ENCODE assay signal across 12 mouse cellular contexts in the genomic region with DNA sequence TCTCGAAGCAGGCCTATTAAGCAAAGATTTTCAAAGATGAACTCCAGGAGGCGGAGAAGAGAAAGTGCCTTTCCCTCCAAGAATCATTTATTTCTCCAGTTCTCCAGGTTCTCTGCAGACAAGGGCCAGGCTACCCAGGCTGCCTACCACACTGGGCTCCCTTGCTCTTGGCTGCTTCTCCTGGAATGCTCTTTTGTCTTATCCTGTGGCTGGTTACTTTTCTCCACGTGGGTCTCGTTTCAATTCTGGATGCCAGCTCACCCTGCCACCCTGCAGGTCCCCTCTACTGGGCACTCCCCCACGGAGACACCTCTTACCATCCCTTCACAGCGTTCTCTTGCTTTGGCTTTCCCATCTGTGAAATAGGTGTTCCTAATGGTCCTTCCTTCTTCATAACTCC.
DNase-seq lines count a peak whose midpoint lies in the region; ATAC-seq and TF ChIP-seq lines count a peak whose summit lies in the region.
"Had no signal": no experiment of that assay in that cellular context is flagged by ENCODE, and none has a peak within 500 bp of the region (broad histone marks: within the 10 kb centered on the region; RNA-seq: fewer than 3 reads in every experiment).

No protein-coding gene starts in this region.

- no peaks in the 10 kb centered on the region for H3K27me3 ChIP-seq in forebrain, embryonic 10.5 days (ENCODE audit: poor library complexity, severe bottlenecking)
- no peaks in the 10 kb centered on the region for H3K27me3 ChIP-seq in forebrain, embryonic 11.5 days (ENCODE audit: control insufficient read depth, insufficient read depth, low read length)
- H3K27me3 ChIP-seq in hindbrain, embryonic 16.5 days (replicated peaks; ENCODE audit: control insufficient read depth, insufficient read depth, low read length), result no peaks in the 10 kb centered on the region
- H3K27me3 ChIP-seq in hindbrain, embryonic 11.5 days (ENCODE audit: control insufficient read depth, insufficient read depth, low read length), result no peaks in the 10 kb centered on the region
- H3K27me3 ChIP-seq in limb, embryonic 11.5 days (ENCODE audit: control insufficient read depth, insufficient read depth, low read length), result no peaks in the 10 kb centered on the region
- no peaks in the 10 kb centered on the region for H3K27me3 ChIP-seq in stomach, postnatal 0 days (ENCODE audit: control insufficient read depth, insufficient read depth, low read length)
- H3K27me3 ChIP-seq: lung, embryonic 15.5 days had no signal

- H3K9me3 ChIP-seq in forebrain, embryonic 10.5 days, result no peaks in the 10 kb centered on the region
- no peaks in the 10 kb centered on the region for H3K9me3 ChIP-seq in forebrain, embryonic 11.5 days (ENCODE audit: control insufficient read depth, low read length)
- no peaks in the 10 kb centered on the region for H3K9me3 ChIP-seq in hindbrain, embryonic 16.5 days (ENCODE audit: control insufficient read depth, low read length)
- H3K9me3 ChIP-seq in hindbrain, embryonic 11.5 days (ENCODE audit: control insufficient read depth, low read length), result no peaks in the 10 kb centered on the region
- no peaks in the 10 kb centered on the region for H3K9me3 ChIP-seq in limb, embryonic 11.5 days (ENCODE audit: control insufficient read depth, low read length)
- no peaks in the 10 kb centered on the region for H3K9me3 ChIP-seq in stomach, postnatal 0 days (ENCODE audit: control insufficient read depth, low read length)
- H3K9me3 ChIP-seq: lung, embryonic 15.5 days had no signal

- H3K4me1 ChIP-seq in forebrain, embryonic 10.5 days, result peaks cover 25% of the 10 kb centered on the region
- peaks cover 3% of the 10 kb centered on the region; the same call in 1 of the 2 replicates for H3K4me1 ChIP-seq in forebrain, embryonic 11.5 days (replicated peaks; ENCODE audit: control insufficient read depth, insufficient read depth, low read length)
- peaks cover 12% of the 10 kb centered on the region for H3K4me1 ChIP-seq in hindbrain, embryonic 16.5 days (ENCODE audit: control insufficient read depth, insufficient read depth, low read depth, low read length)
- H3K4me1 ChIP-seq in hindbrain, embryonic 11.5 days (replicated peaks; ENCODE audit: control insufficient read depth, insufficient read depth, low read length), result no peaks in the 10 kb centered on the region
- peaks cover 10% of the 10 kb centered on the region; the same call in 1 of the 2 replicates for H3K4me1 ChIP-seq in limb, embryonic 11.5 days (ENCODE audit: control insufficient read depth, insufficient read depth, low read length)
- H3K4me1 ChIP-seq in stomach, postnatal 0 days (replicated peaks; ENCODE audit: control insufficient read depth, insufficient read depth), result no peaks in the 10 kb centered on the region
- H3K4me1 ChIP-seq: lung, embryonic 15.5 days had no signal

- H3K4me3 ChIP-seq in forebrain, embryonic 10.5 days, result no peak overlapping the region
- no peak overlapping the region for H3K4me3 ChIP-seq in forebrain, embryonic 11.5 days (ENCODE audit: low read depth, low read length)
- no peak overlapping the region for H3K4me3 ChIP-seq in hindbrain, embryonic 16.5 days (ENCODE audit: low read length)
- H3K4me3 ChIP-seq in hindbrain, embryonic 11.5 days (ENCODE audit: low read depth, low read length), result no peak overlapping the region
- no peak overlapping the region for H3K4me3 ChIP-seq in limb, embryonic 11.5 days (ENCODE audit: low read depth, low read length)
- H3K4me3 ChIP-seq in stomach, postnatal 0 days (ENCODE audit: low read depth, low read length), result no peak overlapping the region
- H3K4me3 ChIP-seq: lung, embryonic 15.5 days had no signal

- TF ChIP-seq CTCF in stomach, postnatal 0 days (IDR thresholded peaks at IDR 0.05; ENCODE audit: low read depth), result no peak

- 68% methylated on average over 6 of the region's 6 CpGs for WGBS in forebrain, embryonic 10.5 days
- 62% methylated on average over 6 of the region's 6 CpGs for WGBS in forebrain, embryonic 11.5 days
- WGBS in hindbrain, embryonic 16.5 days, result 50% methylated on average over 6 of the region's 6 CpGs
- WGBS in hindbrain, embryonic 11.5 days, result 70% methylated on average over 6 of the region's 6 CpGs
- WGBS in limb, embryonic 11.5 days, result 50% methylated on average over 6 of the region's 6 CpGs
- WGBS in stomach, postnatal 0 days, result 47% methylated on average over 6 of the region's 6 CpGs

- no peak for DNase-seq in forebrain, embryonic 10.5 days (ENCODE audit: extremely low spot score, low spot score)
- no peak for DNase-seq in forebrain, embryonic 11.5 days (ENCODE audit: low spot score)
- DNase-seq in hindbrain, embryonic 11.5 days (ENCODE audit: low spot score), result no peak
- DNase-seq in limb, embryonic 11.5 days (ENCODE audit: low spot score), result peak; percentile 32
- DNase-seq in stomach, postnatal 0 days (ENCODE audit: low spot score), result no peak
- no peak for DNase-seq in layer of hippocampus, adult 18-20 months (ENCODE audit: low spot score in 2 of 2)
- no peak for DNase-seq in ovary, postnatal 10 days (ENCODE audit: low spot score)
- DNase-seq: embryo, embryonic 11 days; layer of hippocampus, adult 9-11 months; right cerebral cortex, postnatal 25 days had no signal

- no peak for ATAC-seq in forebrain, embryonic 11.5 days (replicated peaks; ENCODE audit: low FRiP score)
- 0 out of 2 replicates have a peak, but pooled peaks have one; percentile 7 for ATAC-seq in hindbrain, embryonic 16.5 days
- no peak for ATAC-seq in hindbrain, embryonic 11.5 days (ENCODE audit: low FRiP score)
- ATAC-seq in limb, embryonic 11.5 days (ENCODE audit: insufficient number of reproducible peaks, low FRiP score, low TSS enrichment, low read depth), result no peak
- no peak; the same call in 1 of the 2 replicates for ATAC-seq in stomach, postnatal 0 days (ENCODE audit: low FRiP score, low TSS enrichment)

- no peak for TF ChIP-seq EP300 in stomach, postnatal 0 days (optimal IDR thresholded peaks at IDR 0.05)

- no peak overlapping the region for H3K4me2 ChIP-seq in forebrain, embryonic 11.5 days (ENCODE audit: low read depth, low read length, severe bottlenecking)
- H3K4me2 ChIP-seq in hindbrain, embryonic 16.5 days (ENCODE audit: low read length), result no peak overlapping the region
- H3K4me2 ChIP-seq in hindbrain, embryonic 11.5 days (replicated peaks; ENCODE audit: low read depth, low read length), result no peak overlapping the region
- H3K4me2 ChIP-seq in limb, embryonic 11.5 days (ENCODE audit: low read depth, severe bottlenecking), result no peak overlapping the region
- H3K4me2 ChIP-seq in stomach, postnatal 0 days (replicated peaks; ENCODE audit: low read depth), result no peak overlapping the region
- H3K4me2 ChIP-seq: lung, embryonic 15.5 days had no signal

- H3K27ac ChIP-seq in forebrain, embryonic 10.5 days, result peak overlapping the region; percentile 51; the same call in 1 of the 2 replicates
- H3K27ac ChIP-seq in forebrain, embryonic 11.5 days (ENCODE audit: low read depth, low read length), result no peak overlapping the region
- H3K27ac ChIP-seq in hindbrain, embryonic 16.5 days (ENCODE audit: low read depth, low read length), result peak overlapping the region; percentile 37; the same call in 1 of the 2 replicates
- H3K27ac ChIP-seq in hindbrain, embryonic 11.5 days (ENCODE audit: low read depth, low read length), result no peak overlapping the region
- H3K27ac ChIP-seq in limb, embryonic 11.5 days (replicated peaks; ENCODE audit: low read depth, low read length), result peak overlapping the region; percentile 62
- peak overlapping the region; percentile 10; the same call in 1 of the 2 replicates for H3K27ac ChIP-seq in stomach, postnatal 0 days (replicated peaks)

- H3K9ac ChIP-seq in forebrain, embryonic 11.5 days (ENCODE audit: low read length), result no peak overlapping the region
- no peak overlapping the region for H3K9ac ChIP-seq in hindbrain, embryonic 16.5 days (ENCODE audit: low read depth, low read length)
- no peak overlapping the region for H3K9ac ChIP-seq in hindbrain, embryonic 11.5 days (ENCODE audit: low read depth, low read length)
- no peak overlapping the region for H3K9ac ChIP-seq in limb, embryonic 11.5 days (ENCODE audit: low read length)
- H3K9ac ChIP-seq in stomach, postnatal 0 days (ENCODE audit: low read length), result no peak overlapping the region
- H3K9ac ChIP-seq: lung, embryonic 15.5 days had no signal

- H3K36me3 ChIP-seq in forebrain, embryonic 10.5 days (replicated peaks), result no peaks in the 10 kb centered on the region
- no peaks in the 10 kb centered on the region for H3K36me3 ChIP-seq in forebrain, embryonic 11.5 days (ENCODE audit: control insufficient read depth, insufficient read depth, low read length)
- H3K36me3 ChIP-seq in hindbrain, embryonic 16.5 days (ENCODE audit: control insufficient read depth, insufficient read depth, low read length), result no peaks in the 10 kb centered on the region
- H3K36me3 ChIP-seq in hindbrain, embryonic 11.5 days (ENCODE audit: control insufficient read depth, insufficient read depth, low read length), result no peaks in the 10 kb centered on the region
- no peaks in the 10 kb centered on the region for H3K36me3 ChIP-seq in limb, embryonic 11.5 days (ENCODE audit: control insufficient read depth, insufficient read depth, low read length)
- H3K36me3 ChIP-seq in stomach, postnatal 0 days (ENCODE audit: control insufficient read depth, insufficient read depth, low read length), result no peaks in the 10 kb centered on the region
- H3K36me3 ChIP-seq: lung, embryonic 15.5 days had no signal

Comparison
In these comparisons a context has a peak if more than half of its experiments do, and no peak if none do; other contexts are left out.
1. H3K27ac ChIP-seq: peak in forebrain, embryonic 10.5 days (single experiment), hindbrain, embryonic 16.5 days (single experiment), limb, embryonic 11.5 days (single experiment) and stomach, postnatal 0 days (single experiment); none in forebrain, embryonic 11.5 days (single experiment) and hindbrain, embryonic 11.5 days (single experiment).